Mouse (Mus musculus): ENCODE data around the gene Hdlbp. TPM values are rescaled to one million over a fixed set of nuclear protein-coding genes. Genes with fewer than 3 reads are reported as not detected.
"Not testable (repeated sequence)": the region's sequence is repeated elsewhere in the genome, so short reads cannot be mapped to it uniquely, and the experiment has no call there.

Hdlbp gene
- polyA plus RNA-seq, 1 experiment from 2014 or later, result 82.5 TPM

DNA sequence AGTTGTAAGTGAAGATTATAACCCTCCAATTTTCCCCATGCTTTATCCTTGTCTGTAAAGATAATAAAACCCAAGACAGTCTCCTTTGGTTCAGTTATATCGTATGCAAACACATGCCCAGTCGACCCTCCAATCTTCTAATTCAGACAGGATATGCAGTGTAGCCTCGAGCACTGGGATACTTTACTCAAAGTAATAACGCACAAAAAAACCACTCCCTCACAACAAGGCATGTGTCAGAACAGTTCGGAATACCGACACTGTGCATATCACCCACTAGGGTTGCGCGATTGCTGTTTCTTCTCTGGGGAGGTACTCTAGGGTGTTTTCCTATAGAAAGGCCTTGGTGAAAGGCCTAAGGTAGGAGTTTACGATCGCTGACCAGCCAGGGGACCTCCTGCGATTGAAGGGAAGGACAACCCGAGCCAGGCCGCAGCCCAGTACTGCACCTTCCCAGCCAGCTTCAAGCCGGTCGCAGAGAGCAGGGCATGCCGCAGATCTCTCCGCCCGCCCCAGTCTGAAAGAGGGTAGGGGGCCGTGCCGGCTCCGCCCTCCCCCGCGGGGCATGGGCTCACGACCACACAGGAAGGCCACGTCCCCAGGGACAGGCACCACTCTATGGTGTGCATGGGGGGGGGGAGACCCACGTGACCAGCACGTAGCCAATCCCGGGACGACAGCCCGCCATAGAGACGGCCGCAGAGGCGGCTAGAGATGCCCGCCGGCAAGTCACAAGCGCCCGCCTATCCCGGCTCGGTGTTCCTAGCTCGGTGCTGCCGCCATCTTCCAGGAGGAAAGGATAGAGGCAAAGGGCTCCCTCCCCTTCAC, 643 bp downstream of the Hdlbp start:
- Histone ChIP-seq H3K27ac (peak overlapping the region; percentile 93), H3K27me3 (no peaks in the 10 kb centered on the region), H3K9ac (peak overlapping the region; percentile 87), H3K9me3 (replicated peaks) (no peaks in the 10 kb centered on the region), H3K4me3 (peak overlapping the region; percentile 92), H3K4me2 (peak overlapping the region; percentile 73), H3K36me3 (ENCODE audit: poor library complexity, severe bottlenecking) (no peaks in the 10 kb centered on the region), H3K4me1 (peaks cover 22% of the 10 kb centered on the region)
- whole genome bisulfite sequencing, result under 1% methylated on average over 41 of the region's 41 CpGs
- ATAC-seq, result peak; percentile 97

GRCm38 (mm10) chr1:93475694-93476093, 2.9 kb downstream of the Hdlbp start:
- Histone ChIP-seq H3K9ac (no peak overlapping the region), H3K36me3 (ENCODE audit: poor library complexity, severe bottlenecking) (no peaks in the 10 kb centered on the region), H3K4me3 (no peak overlapping the region), H3K27ac (no peak overlapping the region), H3K4me1 (peaks cover 18% of the 10 kb centered on the region), H3K27me3 (no peaks in the 10 kb centered on the region), H3K4me2 (no peak overlapping the region), H3K9me3 (replicated peaks) (no peaks in the 10 kb centered on the region)
- 94% methylated on average over 3 of the region's 3 CpGs for WGBS
- ATAC-seq, result no peak

GRCm38 (mm10) chr1:93468626-93469025, 10.0 kb downstream of the Hdlbp start:
- WGBS, result 85% methylated on average over 4 of the region's 4 CpGs
- Histone ChIP-seq H3K36me3 (ENCODE audit: poor library complexity, severe bottlenecking) (no peaks in the 10 kb centered on the region), H3K4me1 (no peaks in the 10 kb centered on the region), H3K4me3 (no peak overlapping the region), H3K9ac (no peak overlapping the region), H3K27me3 (no peaks in the 10 kb centered on the region), H3K4me2 (no peak overlapping the region), H3K27ac (no peak overlapping the region), H3K9me3 (replicated peaks) (no peaks in the 10 kb centered on the region)
- no peak for ATAC-seq

- Histone ChIP-seq H3K4me2 (no peak overlapping the region), H3K9ac (no peak overlapping the region), H3K9me3 (replicated peaks) (no peaks in the 10 kb centered on the region), H3K27ac (no peak overlapping the region), H3K36me3 (ENCODE audit: poor library complexity, severe bottlenecking) (no peaks in the 10 kb centered on the region), H3K4me3 (no peak overlapping the region), H3K4me1 (no peaks in the 10 kb centered on the region), H3K27me3 (no peaks in the 10 kb centered on the region)
- no peak for ATAC-seq
Measured at GRCm38 (mm10) chr1:93465746-93466145, 12.9 kb downstream of the Hdlbp start.

DNA sequence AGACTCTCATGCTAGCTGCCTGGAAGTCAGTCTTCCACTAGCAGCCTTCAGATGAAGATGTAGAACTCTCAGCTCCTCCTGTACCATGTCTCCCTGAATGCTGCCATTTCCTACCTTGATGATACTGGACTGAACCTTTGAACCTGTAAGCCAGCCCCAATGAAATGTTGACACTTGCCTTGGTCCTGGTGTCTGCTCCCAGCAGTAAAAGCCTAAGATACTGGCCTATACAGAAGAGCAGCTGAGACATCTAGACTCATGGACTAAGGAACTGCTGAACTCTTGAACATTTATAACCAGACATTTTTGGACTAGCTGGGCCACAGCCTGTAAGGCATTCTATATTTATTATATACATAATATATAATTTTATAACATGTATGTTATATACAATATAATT, 13.5 kb downstream of the Hdlbp start:
- Histone ChIP-seq H3K4me3 (no peak overlapping the region), H3K9ac (no peak overlapping the region), H3K27ac (no peak overlapping the region), H3K36me3 (ENCODE audit: poor library complexity, severe bottlenecking) (no peaks in the 10 kb centered on the region), H3K27me3 (no peaks in the 10 kb centered on the region), H3K4me1 (no peaks in the 10 kb centered on the region), H3K4me2 (no peak overlapping the region), H3K9me3 (replicated peaks) (no peaks in the 10 kb centered on the region)
- no peak for ATAC-seq

- H3K9ac ChIP-seq, result no peak overlapping the region
- ATAC-seq, result no peak
- H3K36me3 ChIP-seq (ENCODE audit: poor library complexity, severe bottlenecking), result no peaks in the 10 kb centered on the region
- no peak overlapping the region for H3K4me3 ChIP-seq
- no peak overlapping the region for H3K4me2 ChIP-seq
- no peak overlapping the region for H3K27ac ChIP-seq
- H3K27me3 ChIP-seq, result no peaks in the 10 kb centered on the region
- WGBS, result 44% methylated on average over 3 of the region's 3 CpGs
- no peaks in the 10 kb centered on the region for H3K9me3 ChIP-seq (replicated peaks)
- 0 out of 2 replicates have a peak, but pooled peaks cover 3% of the 10 kb centered on the region for H3K4me1 ChIP-seq
Measured at GRCm38 (mm10) chr1:93459101-93459500, 19.5 kb downstream of the Hdlbp start.

- WGBS, result 59% methylated on average over 1 of the region's 1 CpGs
- Histone ChIP-seq H3K9me3 (replicated peaks) (no peaks in the 10 kb centered on the region), H3K4me3 (no peak overlapping the region)
Measured at GRCm38 (mm10) chr1:93458357-93458756, 20.3 kb downstream of the Hdlbp start.

DNA sequence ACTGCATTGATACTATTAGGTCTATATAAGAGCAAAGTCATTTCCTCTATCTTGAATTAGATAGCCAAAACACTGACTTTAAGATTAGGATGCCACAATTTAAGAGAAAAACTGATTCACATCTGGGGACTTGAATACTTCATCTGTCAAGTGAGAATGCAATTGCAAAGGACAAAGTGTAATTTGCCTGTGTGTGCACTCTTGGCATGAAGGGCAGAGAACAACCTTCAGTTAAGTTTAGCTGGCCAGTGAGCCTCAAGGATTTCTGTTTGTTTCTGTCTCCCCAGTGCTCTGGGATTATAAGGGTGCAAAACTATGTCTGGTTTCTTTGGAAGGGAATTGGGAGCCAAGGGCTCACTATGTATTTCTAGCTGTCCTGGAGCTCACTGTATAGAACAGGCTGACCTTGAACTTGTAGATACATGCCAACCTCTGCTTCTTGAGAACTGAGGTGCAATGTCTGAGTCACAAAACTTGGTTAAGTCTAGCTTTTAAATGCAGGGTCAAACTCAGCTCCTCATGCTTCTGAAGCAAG, 24.8 kb downstream of the Hdlbp start:
- Histone ChIP-seq H3K4me1 (no peaks in the 10 kb centered on the region), H3K9me3 (replicated peaks) (no peaks in the 10 kb centered on the region), H3K27ac (no peak overlapping the region), H3K9ac (no peak overlapping the region), H3K27me3 (no peaks in the 10 kb centered on the region), H3K36me3 (ENCODE audit: poor library complexity, severe bottlenecking) (no peaks in the 10 kb centered on the region), H3K4me2 (no peak overlapping the region), H3K4me3 (no peak overlapping the region)
- ATAC-seq, result no peak

More at GRCm38 (mm10) chr1:93458357-93458756, 20.3 kb downstream of the Hdlbp start:
- H3K4me1 ChIP-seq, result 0 out of 2 replicates have a peak, but pooled peaks cover 3% of the 10 kb centered on the region
- H3K36me3 ChIP-seq (ENCODE audit: poor library complexity, severe bottlenecking), result no peaks in the 10 kb centered on the region
- H3K4me2 ChIP-seq, result no peak overlapping the region
- no peak overlapping the region for H3K9ac ChIP-seq
- ATAC-seq, result no peak
- H3K27ac ChIP-seq, result no peak overlapping the region
- no peaks in the 10 kb centered on the region for H3K27me3 ChIP-seq

- not testable (repeated sequence) for H3K9me3 ChIP-seq (replicated peaks); H3K27me3 ChIP-seq; H3K4me1 ChIP-seq; H3K9ac ChIP-seq; H3K4me3 ChIP-seq; H3K36me3 ChIP-seq (ENCODE audit: poor library complexity, severe bottlenecking); ATAC-seq; H3K27ac ChIP-seq; H3K4me2 ChIP-seq
- WGBS, result 79% methylated on average over 5 of the region's 5 CpGs
Measured at GRCm38 (mm10) chr1:93450118-93450517, 28.5 kb downstream of the Hdlbp start.

DNA sequence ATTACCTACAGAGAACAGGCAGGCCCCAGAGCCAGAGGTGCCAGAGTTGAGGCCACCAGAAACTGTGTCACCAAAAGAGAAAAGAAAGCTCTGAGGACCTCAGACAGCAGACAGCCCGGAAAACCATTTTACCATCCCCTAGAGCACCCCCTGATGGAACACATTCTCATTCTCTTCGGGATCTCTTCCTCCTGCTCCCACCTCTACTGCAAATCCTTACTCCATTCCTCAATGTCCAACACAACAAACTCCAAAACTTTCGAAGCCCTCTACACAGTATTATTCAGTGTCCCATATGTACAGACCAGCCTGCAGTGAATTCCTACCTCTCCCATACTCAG, 32.8 kb downstream of the Hdlbp start:
- ATAC-seq, result no peak; the same call in none of the 2 replicates
- Histone ChIP-seq H3K36me3 (ENCODE audit: poor library complexity, severe bottlenecking) (peaks cover 2% of the 10 kb centered on the region; the same call in 1 of the 2 replicates), H3K27ac (no peak overlapping the region), H3K9me3 (replicated peaks) (no peaks in the 10 kb centered on the region), H3K4me3 (peak overlapping the region; percentile 87), H3K9ac (peak overlapping the region; percentile 79), H3K27me3 (no peaks in the 10 kb centered on the region), H3K4me1 (peaks cover 19% of the 10 kb centered on the region), H3K4me2 (peak overlapping the region; percentile 99)
- WGBS, result 24% methylated on average over 3 of the region's 3 CpGs

DNA sequence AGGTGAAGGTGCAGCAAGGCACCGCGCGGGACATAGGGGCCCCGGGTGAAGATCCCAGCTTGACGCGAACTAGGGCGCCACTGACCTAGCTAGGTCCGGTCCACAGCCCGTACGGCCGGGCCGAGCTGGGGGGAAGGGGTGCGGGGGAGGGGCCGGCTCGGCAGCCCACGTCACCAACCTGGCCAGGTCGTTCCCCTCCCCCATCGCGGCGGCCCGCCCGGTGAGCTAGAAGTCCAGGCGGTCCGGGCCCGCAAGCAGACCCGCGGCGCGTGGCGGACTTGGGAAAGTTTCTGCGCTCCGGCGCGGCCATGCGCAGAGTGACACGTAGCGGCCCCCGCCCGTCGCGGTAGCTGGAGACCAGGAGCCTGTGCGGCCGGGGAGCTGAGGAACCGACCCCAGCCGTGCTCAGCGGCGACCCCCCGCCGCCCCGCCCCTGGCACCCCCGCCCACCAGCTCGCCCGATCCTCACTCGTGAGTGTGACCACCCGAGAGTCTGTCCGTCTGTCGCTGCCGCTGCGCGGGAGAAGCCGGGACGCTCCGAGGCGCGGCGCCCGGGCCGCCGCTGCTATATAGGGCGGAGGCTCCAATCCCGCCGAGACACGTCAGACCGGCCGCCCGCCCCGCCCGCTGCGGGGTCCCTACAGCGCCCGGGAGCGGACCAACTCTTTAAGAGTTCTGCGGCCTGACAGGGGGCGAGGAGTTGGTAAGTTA, 33.3 kb downstream of the Hdlbp start:
- Histone ChIP-seq H3K4me1 (peaks cover 19% of the 10 kb centered on the region), H3K9me3 (replicated peaks) (no peaks in the 10 kb centered on the region), H3K4me3 (peak overlapping the region; percentile 87), H3K9ac (peak overlapping the region; percentile 79), H3K27me3 (no peaks in the 10 kb centered on the region), H3K4me2 (peak overlapping the region; percentile 99), H3K36me3 (ENCODE audit: poor library complexity, severe bottlenecking) (peaks cover 7% of the 10 kb centered on the region), H3K27ac (peak overlapping the region; percentile 57)
- ATAC-seq, result peak; percentile 92
- whole genome bisulfite sequencing, result under 1% methylated on average over 68 of the region's 84 CpGs

- Histone ChIP-seq H3K4me1 (peaks cover 19% of the 10 kb centered on the region), H3K27ac (peak overlapping the region; percentile 57; the same call in 1 of the 2 replicates), H3K9ac (peak overlapping the region; percentile 79), H3K36me3 (ENCODE audit: poor library complexity, severe bottlenecking) (peaks cover 8% of the 10 kb centered on the region), H3K27me3 (no peaks in the 10 kb centered on the region), H3K4me2 (peak overlapping the region; percentile 99), H3K4me3 (peak overlapping the region; percentile 87), H3K9me3 (replicated peaks) (no peaks in the 10 kb centered on the region)
- ATAC-seq, result peak; percentile 64
- WGBS, result 6% methylated on average over 18 of the region's 18 CpGs
Measured at GRCm38 (mm10) chr1:93444405-93445110, 34.1 kb downstream of the Hdlbp start.
